Mouse (Mus musculus) mouse trophoblast stem cell (cell line): ENCODE results near the gene Cep72.
"Not testable (repeated sequence)": the region's sequence is repeated elsewhere in the genome, so short reads cannot be mapped to it uniquely, and the experiment has no call there.

Source experiments
- in situ Hi-C, 2 experiments: fragments of 300-500 bp; cut with MseI, MboI; formaldehyde crosslinking; loops; 2 replicates in 1 of 2; 3 replicates in 1 of 2; pipeline ENCODE4 v1.15.1; 2025

Gene Cep72

GRCm38 (mm10) chr13:74030691-74031090, 31.4 kb downstream of the Cep72 start:
- in situ Hi-C loops: no loop called here

GRCm38 (mm10) chr13:74029013-74029412, 33.1 kb downstream of the Cep72 start:
- in situ Hi-C loops: loop anchor here in 1 of 2 experiments (10.0 kb wide), 1 partner anchor 54 kb away; no protein-coding TSS in a partner anchor

- in situ Hi-C loops: loop anchor here in 1 of 2 experiments (10.0 kb wide), 1 partner anchor 53 kb away; no protein-coding TSS in a partner anchor
Measured at GRCm38 (mm10) chr13:74028116-74028515, 34.0 kb downstream of the Cep72 start.

GRCm38 (mm10) chr13:74026215-74026614, 35.9 kb downstream of the Cep72 start:
- in situ Hi-C loops: loop anchor here in 1 of 2 experiments (10.0 kb wide), 1 partner anchor 51 kb away; no protein-coding TSS in a partner anchor

- in situ Hi-C loops: loop anchor here in 1 of 2 experiments (10.0 kb wide), 1 partner anchor 51 kb away; no protein-coding TSS in a partner anchor
Measured at GRCm38 (mm10) chr13:74025151-74026081, 36.7 kb downstream of the Cep72 start.

GRCm38 (mm10) chr13:74019006-74019405, 43.1 kb downstream of the Cep72 start:
- in situ Hi-C loops: not testable (repeated sequence)

- in situ Hi-C loops: no loop called here
Measured at GRCm38 (mm10) chr13:74017426-74017825, 44.7 kb downstream of the Cep72 start.

- in situ Hi-C loops: no loop called here
Measured at GRCm38 (mm10) chr13:74015908-74016307, 46.2 kb downstream of the Cep72 start.

GRCm38 (mm10) chr13:74010678-74011077, 51.4 kb downstream of the Cep72 start:
- in situ Hi-C loops: no loop called here

GRCm38 (mm10) chr13:74009791-74010614, 52.1 kb downstream of the Cep72 start:
- in situ Hi-C loops: no loop called here

GRCm38 (mm10) chr13:74008948-74009718, 53.0 kb downstream of the Cep72 start, which contains the start of gene Tppp:
Gene Tppp (plus strand): TSS chr13:74009407.
- in situ Hi-C loops: no loop called here

- in situ Hi-C loops: not testable (repeated sequence)
Measured at GRCm38 (mm10) chr13:74008216-74008615, 53.9 kb downstream of the Cep72 start.

GRCm38 (mm10) chr13:74006881-74007280, 55.2 kb downstream of the Cep72 start:
- in situ Hi-C loops: not testable (repeated sequence)

- in situ Hi-C loops: no loop called here
Measured at GRCm38 (mm10) chr13:74001492-74001891, 60.6 kb downstream of the Cep72 start.

- in situ Hi-C loops: no loop called here
Measured at GRCm38 (mm10) chr13:74000961-74001360, 61.1 kb downstream of the Cep72 start.

- in situ Hi-C loops: no loop called here
Measured at GRCm38 (mm10) chr13:74000519-74000918, 61.6 kb downstream of the Cep72 start.

GRCm38 (mm10) chr13:73996456-73996855, 65.6 kb downstream of the Cep72 start:
- in situ Hi-C loops: no loop called here

GRCm38 (mm10) chr13:73991267-73991666, 70.8 kb downstream of the Cep72 start:
- in situ Hi-C loops: no loop called here

GRCm38 (mm10) chr13:73990761-73991160, 71.3 kb downstream of the Cep72 start:
- in situ Hi-C loops: no loop called here

GRCm38 (mm10) chr13:73990325-73990724, 71.8 kb downstream of the Cep72 start:
- in situ Hi-C loops: no loop called here
